Mouse (Mus musculus) midbrain, embryonic 11.5 days (tissue): ENCODE results near the gene Cdh26. TPM values are rescaled to one million over a fixed set of nuclear protein-coding genes. Genes with fewer than 3 reads are reported as not detected.

ENCODE experiments used
- ATAC-seq: fragments of 200-750 bp; cut with Nextera tagmentation; 2 replicates; pipeline ENCODE4 v1.8.0; 2017; ENCODE audit warnings: moderate TSS enrichment, moderate library complexity; ENCODE audit not compliant: low FRiP score
- DNase-seq: peaks from one replicate; pipeline ENCODE4 v3.0.0; 2015; ENCODE audit warnings: low spot score; ENCODE audit errors: missing footprints
- H3K27ac ChIP-seq: fragments of 300-500 bp; sonication (generic); 2 replicates; pipeline ENCODE4 v1.5.1; 2014; ENCODE audit warnings: low read depth, low read length
- H3K27me3 ChIP-seq: fragments of 300-500 bp; sonication (generic); 2 replicates; pipeline ENCODE4 v1.6.1; 2014; ENCODE audit warnings: mild to moderate bottlenecking, low read length, moderate library complexity, mixed read lengths; ENCODE audit not compliant: control insufficient read depth, insufficient read depth
- H3K36me3 ChIP-seq: fragments of 300-500 bp; sonication (generic); 2 replicates; pipeline ENCODE4 v1.6.1; 2014; ENCODE audit warnings: mild to moderate bottlenecking, low read length, moderate library complexity, mixed read lengths; ENCODE audit not compliant: control insufficient read depth, insufficient read depth
- H3K4me1 ChIP-seq: fragments of 300-500 bp; sonication (generic); 2 replicates; pipeline ENCODE4 v1.6.1; 2014; ENCODE audit warnings: low read length; ENCODE audit not compliant: control insufficient read depth, insufficient read depth
- H3K4me2 ChIP-seq: fragments of 300-500 bp; sonication (generic); 2 replicates; pipeline ENCODE4 v1.6.1; 2014; ENCODE audit warnings: mild to moderate bottlenecking, moderate library complexity
- H3K4me3 ChIP-seq: fragments of 300-500 bp; sonication (generic); 2 replicates; pipeline ENCODE4 v1.5.1; 2014; ENCODE audit warnings: low read depth, low read length
- H3K9ac ChIP-seq: fragments of 300-500 bp; sonication (generic); 2 replicates; pipeline ENCODE4 v1.6.1; 2014; ENCODE audit warnings: low read length
- H3K9me3 ChIP-seq: fragments of 300-500 bp; sonication (generic); 2 replicates; pipeline ENCODE4 v1.6.1; 2016; ENCODE audit warnings: low read length; ENCODE audit not compliant: control insufficient read depth
- WGBS: fragments of 180-500 bp; shearing (Covaris S2); extraction: QIAGEN DNeasy Blood & Tissue Kit; methylation state at CpG from one replicate; pipeline ENCODE4 v1.1.7; 2014; 5-methylcytosine and 5-hydroxymethylcytosine counted together
- polyA plus RNA-seq: library from polyadenylated mRNA; unstranded; fragments of >200 nt; fragmentation: Nextera tagmentation; extraction: Ambion mirVana; gene quantifications from 2 replicates; pipeline ENCODE4 v1.2.1, GENCODE M21; 2014

Cdh26 gene
- polyA plus RNA-seq, 1 experiment from 2014 or later = 0.14 TPM

DNA sequence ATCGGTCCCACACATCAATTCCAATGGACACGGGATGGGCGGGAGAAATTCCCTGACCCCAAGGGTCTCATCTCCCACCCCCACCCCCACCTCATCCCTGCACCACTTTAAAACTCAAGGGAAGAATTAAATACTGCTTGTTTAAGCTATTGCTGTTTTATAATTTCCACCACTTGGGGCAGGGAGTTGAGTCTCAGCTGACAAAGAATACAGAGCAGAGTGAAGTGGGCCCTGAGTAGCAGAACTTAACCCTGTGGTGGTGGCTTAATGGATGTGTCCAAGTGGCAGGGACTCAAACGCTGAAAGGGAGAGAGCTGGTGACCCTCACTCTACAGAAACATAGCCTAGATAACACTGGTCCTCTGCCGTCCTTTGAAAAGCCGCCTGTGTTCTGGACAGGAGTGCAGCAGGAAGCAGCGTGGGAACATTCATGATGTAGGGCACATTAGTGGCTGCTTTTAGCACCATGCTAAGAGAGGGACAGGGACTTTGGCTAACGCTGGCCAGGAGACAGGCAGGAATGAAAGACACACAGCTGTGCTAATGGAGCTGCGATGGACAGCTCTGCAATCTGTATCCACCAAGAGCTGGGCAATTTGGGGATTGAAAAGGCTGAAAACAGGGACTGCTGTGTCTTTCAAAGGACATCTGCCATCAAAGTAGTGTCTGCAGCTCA is 60.1 kb downstream of the Cdh26 start:
- WGBS = 77% methylated on average over 9 of the region's 9 CpGs
- Histone ChIP-seq H3K27me3 (no peaks in the 10 kb centered on the region), H3K27ac (no peak overlapping the region), H3K4me3 (no peak overlapping the region), H3K36me3 (no peaks in the 10 kb centered on the region), H3K4me2 (no peak overlapping the region), H3K9me3 (no peaks in the 10 kb centered on the region; the same call in 1 of the 2 replicates), H3K9ac (no peak overlapping the region), H3K4me1 (no peaks in the 10 kb centered on the region)
- ATAC-seq (no peak), DNase-seq (no peak)

GRCm38 (mm10) chr2:178494066-178494465 is 63.7 kb downstream of the Cdh26 start:
- Histone ChIP-seq H3K27me3 (no peaks in the 10 kb centered on the region), H3K4me2 (no peak overlapping the region), H3K27ac (no peak overlapping the region), H3K9ac (no peak overlapping the region), H3K9me3 (no peaks in the 10 kb centered on the region), H3K36me3 (no peaks in the 10 kb centered on the region), H3K4me3 (no peak overlapping the region), H3K4me1 (no peaks in the 10 kb centered on the region)
- DNase-seq = no peak
- 74% methylated on average over 11 of the region's 11 CpGs for WGBS
- no peak for ATAC-seq

DNA sequence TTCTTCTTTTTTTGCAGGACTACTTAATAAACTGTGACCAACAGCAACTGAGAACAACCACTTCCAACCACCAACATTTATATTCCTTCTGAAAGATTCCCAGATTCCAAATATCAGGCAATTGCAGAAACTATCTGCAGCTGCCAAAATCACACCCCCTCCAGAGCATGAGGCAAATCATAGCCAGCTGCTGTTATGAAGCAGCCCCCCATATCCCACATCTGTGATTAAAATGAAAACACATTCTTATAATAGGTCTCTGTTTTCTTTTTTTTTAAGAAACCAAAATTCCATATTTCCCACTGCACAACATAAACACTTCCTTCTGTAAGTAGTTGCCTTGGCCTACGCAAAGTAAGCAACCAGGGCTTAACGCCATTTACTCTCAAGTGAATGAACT is 65.5 kb downstream of the Cdh26 start:
- no peaks in the 10 kb centered on the region for H3K4me1 ChIP-seq
- ATAC-seq (no peak), DNase-seq (no peak)
- WGBS = 94% methylated on average over 2 of the region's 2 CpGs
- no peak overlapping the region for H3K4me3 ChIP-seq
- no peak overlapping the region for H3K27ac ChIP-seq
- H3K4me2 ChIP-seq = no peak overlapping the region
- H3K9ac ChIP-seq = no peak overlapping the region
- no peaks in the 10 kb centered on the region for H3K9me3 ChIP-seq
- no peaks in the 10 kb centered on the region for H3K36me3 ChIP-seq
- H3K27me3 ChIP-seq = no peaks in the 10 kb centered on the region

- Histone ChIP-seq H3K36me3 (no peaks in the 10 kb centered on the region), H3K27ac (no peak overlapping the region), H3K27me3 (no peaks in the 10 kb centered on the region), H3K9me3 (no peaks in the 10 kb centered on the region), H3K4me2 (no peak overlapping the region), H3K4me3 (no peak overlapping the region), H3K9ac (no peak overlapping the region), H3K4me1 (no peaks in the 10 kb centered on the region)
- DNase-seq (no peak), ATAC-seq (no peak)
- 77% methylated on average over 1 of the region's 1 CpGs for WGBS
These were observed 67.6 kb downstream of the Cdh26 start for GRCm38 (mm10) chr2:178497900-178498299.

DNA sequence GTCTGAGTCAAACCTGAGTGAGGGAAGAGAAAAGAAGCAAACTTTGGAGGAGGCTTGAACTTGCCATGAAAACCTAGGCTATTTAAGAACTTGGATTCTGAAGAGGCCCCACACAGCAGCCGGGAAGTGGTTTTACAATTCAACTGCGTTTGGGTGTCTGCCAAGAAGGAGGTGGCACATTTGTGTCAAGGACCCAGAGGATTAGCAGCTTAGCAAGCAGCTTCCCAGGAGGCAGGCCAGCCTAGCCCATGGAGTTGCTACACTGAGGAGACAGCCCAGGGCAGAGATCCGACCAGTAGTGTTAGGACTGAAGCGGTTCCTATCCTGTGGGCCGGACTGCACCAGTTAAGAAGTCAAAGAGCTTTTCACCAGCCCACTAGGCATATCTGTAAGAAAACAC is 68.1 kb downstream of the Cdh26 start:
- no peak overlapping the region for H3K4me3 ChIP-seq
- no peaks in the 10 kb centered on the region for H3K27me3 ChIP-seq
- H3K27ac ChIP-seq = no peak overlapping the region
- DNase-seq (no peak), ATAC-seq (no peak)
- H3K4me1 ChIP-seq = no peaks in the 10 kb centered on the region
- WGBS = 71% methylated on average over 5 of the region's 5 CpGs
- no peak overlapping the region for H3K4me2 ChIP-seq
- no peak overlapping the region for H3K9ac ChIP-seq
- H3K36me3 ChIP-seq = no peaks in the 10 kb centered on the region
- no peaks in the 10 kb centered on the region for H3K9me3 ChIP-seq

DNA sequence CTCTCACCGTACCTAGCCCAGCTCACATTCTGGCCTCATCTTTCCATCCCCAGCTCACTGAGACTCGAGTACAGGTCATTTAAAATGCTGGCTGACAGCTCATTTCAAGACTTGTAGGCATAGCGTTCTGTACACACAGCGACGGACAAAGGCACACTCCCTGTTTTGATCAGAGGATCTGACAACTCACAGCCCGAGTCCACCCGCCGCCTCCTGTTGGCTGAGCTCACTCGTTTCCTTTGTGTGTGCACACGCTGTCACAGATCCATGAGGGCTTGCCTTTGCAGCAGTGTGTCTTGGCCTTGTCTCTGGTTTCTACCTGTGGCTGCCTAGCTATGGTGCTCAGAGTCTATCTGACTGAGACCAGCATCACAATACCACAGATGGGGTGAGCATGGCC is 72.1 kb downstream of the Cdh26 start:
- no peak overlapping the region for H3K4me2 ChIP-seq
- WGBS = 83% methylated on average over 10 of the region's 10 CpGs
- H3K36me3 ChIP-seq = no peaks in the 10 kb centered on the region
- DNase-seq (no peak), ATAC-seq (no peak)
- H3K9ac ChIP-seq = no peak overlapping the region
- no peaks in the 10 kb centered on the region for H3K9me3 ChIP-seq
- no peaks in the 10 kb centered on the region for H3K27me3 ChIP-seq
- H3K4me1 ChIP-seq = no peaks in the 10 kb centered on the region
- H3K27ac ChIP-seq = no peak overlapping the region
- no peak overlapping the region for H3K4me3 ChIP-seq

DNA sequence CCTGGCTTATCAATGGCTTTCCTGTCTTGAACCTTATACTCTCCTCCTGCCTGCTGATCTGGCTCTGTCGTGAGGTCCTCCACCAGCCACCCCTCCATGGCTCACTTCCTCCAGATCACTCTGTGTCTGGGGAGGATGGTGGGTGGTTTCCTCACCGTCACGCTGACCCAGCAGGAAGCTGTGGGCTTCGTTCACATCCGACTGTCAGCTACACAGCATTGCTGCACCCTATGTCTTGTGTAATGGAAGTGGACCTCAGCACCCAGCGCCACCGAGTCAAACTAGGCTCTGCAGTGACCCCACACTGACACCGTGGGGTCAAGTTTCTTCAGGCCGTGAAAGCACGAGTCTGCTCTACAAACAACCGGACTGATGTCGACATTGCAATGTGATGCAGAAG is 75.7 kb downstream of the Cdh26 start:
- no peak overlapping the region for H3K4me2 ChIP-seq
- no peaks in the 10 kb centered on the region for H3K9me3 ChIP-seq
- no peak overlapping the region for H3K9ac ChIP-seq
- ATAC-seq (no peak), DNase-seq (no peak)
- H3K27me3 ChIP-seq = no peaks in the 10 kb centered on the region
- H3K27ac ChIP-seq = no peak overlapping the region
- no peaks in the 10 kb centered on the region for H3K4me1 ChIP-seq
- H3K36me3 ChIP-seq = no peaks in the 10 kb centered on the region
- WGBS = 78% methylated on average over 12 of the region's 12 CpGs
- no peak overlapping the region for H3K4me3 ChIP-seq

GRCm38 (mm10) chr2:178507379-178508014 is 77.2 kb downstream of the Cdh26 start:
- Histone ChIP-seq H3K4me3 (no peak overlapping the region), H3K36me3 (no peaks in the 10 kb centered on the region), H3K9me3 (no peaks in the 10 kb centered on the region), H3K4me1 (no peaks in the 10 kb centered on the region), H3K27ac (no peak overlapping the region), H3K4me2 (no peak overlapping the region), H3K27me3 (no peaks in the 10 kb centered on the region), H3K9ac (no peak overlapping the region)
- ATAC-seq (peak; percentile 78), DNase-seq (peak; percentile 98)
- 52% methylated on average over 6 of the region's 6 CpGs for WGBS

GRCm38 (mm10) chr2:178508279-178508678 is 77.9 kb downstream of the Cdh26 start:
- no peak for DNase-seq
- 84% methylated on average over 6 of the region's 6 CpGs for WGBS
- H3K36me3 ChIP-seq = no peaks in the 10 kb centered on the region
- H3K4me2 ChIP-seq = no peak overlapping the region
- H3K4me1 ChIP-seq = no peaks in the 10 kb centered on the region
- no peaks in the 10 kb centered on the region for H3K27me3 ChIP-seq
- H3K4me3 ChIP-seq = no peak overlapping the region
- ATAC-seq = no peak
- H3K27ac ChIP-seq = no peak overlapping the region
- H3K9ac ChIP-seq = no peak overlapping the region
- no peaks in the 10 kb centered on the region for H3K9me3 ChIP-seq
